Mouse (Mus musculus) ES-CJ7 (cell line): ENCODE measurements around the gene Galr2.

Experiments
- DNase-seq: peaks from one replicate; pipeline ENCODE4 v3.0.0; 2011; ENCODE audit warnings: low read depth, low spot score

Gene Galr2

DNA sequence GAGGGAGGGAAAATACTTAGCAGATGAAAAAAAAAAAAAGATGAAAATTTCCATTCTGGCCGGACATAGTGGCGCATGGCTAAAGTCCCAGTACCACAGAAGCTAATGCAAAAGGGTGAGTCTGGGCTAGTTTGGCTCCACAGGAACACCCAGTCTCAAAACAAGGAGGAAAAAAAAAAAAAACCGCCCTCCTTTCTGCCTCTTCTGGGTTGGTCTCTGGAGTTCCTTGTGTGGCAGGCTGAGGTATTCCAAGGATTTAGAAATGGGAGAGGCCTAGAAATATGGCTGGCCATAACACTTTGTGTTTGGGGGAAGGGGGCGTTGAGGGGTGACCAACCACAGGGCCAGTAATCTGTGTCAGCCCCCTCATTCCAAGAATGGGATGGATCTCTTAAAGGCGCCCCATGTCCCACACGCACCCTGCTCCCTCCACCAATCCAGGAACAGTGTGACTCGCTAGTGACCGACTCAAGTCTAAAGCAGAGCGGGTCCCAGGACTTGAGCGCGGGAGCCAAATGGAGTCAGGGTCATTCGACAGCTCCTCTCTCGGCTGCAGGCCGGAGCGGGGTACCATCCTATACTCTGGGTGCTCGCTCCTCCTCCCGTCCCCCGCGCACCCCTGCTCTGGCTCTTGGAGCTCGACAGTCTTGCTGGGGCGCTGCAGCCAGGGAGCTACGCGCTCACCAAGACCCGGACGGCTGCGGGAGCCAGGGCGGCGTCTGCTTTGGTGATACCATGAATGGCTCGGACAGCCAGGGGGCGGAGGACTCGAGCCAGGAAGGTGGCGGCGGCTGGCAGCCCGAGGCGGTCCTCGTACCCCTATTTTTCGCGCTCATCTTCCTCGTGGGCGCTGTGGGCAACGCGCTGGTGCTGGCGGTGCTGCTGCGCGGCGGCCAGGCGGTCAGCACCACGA is at the start of gene Galr2:
Gene Galr2 (plus strand): TSS at position 189 of the 913 bp plus-strand sequence.
- peak; percentile 36 for DNase-seq

DNA sequence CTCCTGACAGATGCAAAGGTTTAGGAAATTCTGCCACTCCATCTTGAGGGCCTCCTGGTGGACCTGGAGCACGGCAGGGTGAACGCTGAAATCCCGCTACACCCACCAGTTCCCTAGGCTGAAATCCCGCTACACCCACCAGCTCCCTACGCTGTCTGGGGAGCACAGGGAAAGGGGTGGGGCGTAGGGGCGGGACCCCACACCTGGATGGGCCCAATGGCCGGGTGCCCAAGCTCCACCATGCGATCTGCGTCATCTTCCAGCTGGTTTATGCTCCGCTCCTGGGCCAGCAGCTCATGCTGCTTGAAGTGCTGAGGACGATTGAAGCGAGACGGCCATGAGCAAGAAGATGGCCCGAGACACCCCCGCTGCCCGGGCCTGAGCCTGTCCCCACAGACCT is 48.3 kb upstream of the Galr2 start:
- DNase-seq, result no peak

DNA sequence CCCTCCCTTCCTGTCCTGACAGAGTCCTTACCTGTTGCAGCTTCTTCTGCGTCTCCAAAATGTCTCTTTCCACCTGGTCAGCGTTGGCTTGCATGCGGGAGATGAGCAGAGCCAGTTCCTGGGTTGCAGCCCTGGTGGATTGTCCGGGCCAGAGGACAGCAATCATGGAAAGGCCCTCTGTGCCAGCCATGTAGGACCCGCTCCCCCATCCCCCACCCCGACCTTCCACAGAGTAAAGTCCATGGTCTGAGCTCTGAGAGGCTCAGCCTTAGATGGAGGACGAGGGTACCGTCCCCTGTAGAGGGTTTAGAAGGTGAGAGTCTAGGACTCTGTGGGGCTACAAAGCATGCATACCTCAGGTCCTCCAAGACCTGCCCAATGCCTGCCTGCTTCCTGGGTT is 45.8 kb upstream of the Galr2 start:
- no peak for DNase-seq

DNA sequence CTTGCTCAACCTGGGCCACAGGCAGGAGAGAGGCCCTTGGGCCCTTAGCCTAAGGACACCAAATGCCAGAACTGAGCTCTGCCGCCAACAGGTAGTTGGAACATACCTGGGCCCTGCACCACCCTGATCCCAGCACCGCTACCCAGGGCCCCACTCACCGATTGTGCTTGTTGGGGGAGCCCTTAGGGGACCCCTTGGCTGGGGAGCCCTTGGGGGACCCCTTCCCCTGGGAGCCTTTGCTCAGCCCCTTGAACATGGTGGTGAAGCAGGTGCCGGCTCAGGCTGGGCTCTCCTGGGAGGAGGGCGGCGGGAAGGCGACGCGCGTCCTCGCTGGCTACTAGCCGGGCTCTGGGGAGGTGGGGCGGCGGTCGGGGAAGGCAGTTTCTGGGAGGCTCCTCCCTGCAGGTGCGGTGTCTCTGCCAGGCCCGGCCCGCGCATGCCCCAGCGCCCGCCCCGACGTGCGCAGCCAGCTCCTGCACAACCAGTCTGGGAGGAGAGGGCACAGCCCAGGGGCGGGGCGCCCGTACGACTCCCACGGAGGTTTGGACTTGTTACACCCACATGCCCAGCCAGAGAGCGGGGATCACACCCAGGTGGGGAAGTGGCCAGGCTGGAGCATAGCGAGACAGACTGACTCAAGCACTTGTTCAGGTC is 42.9 kb upstream of the Galr2 start, which contains the start of gene Evpl:
Gene Evpl (minus strand): TSS at position 336 of the 654 bp plus-strand sequence.
- DNase-seq, result peak; percentile 65

DNA sequence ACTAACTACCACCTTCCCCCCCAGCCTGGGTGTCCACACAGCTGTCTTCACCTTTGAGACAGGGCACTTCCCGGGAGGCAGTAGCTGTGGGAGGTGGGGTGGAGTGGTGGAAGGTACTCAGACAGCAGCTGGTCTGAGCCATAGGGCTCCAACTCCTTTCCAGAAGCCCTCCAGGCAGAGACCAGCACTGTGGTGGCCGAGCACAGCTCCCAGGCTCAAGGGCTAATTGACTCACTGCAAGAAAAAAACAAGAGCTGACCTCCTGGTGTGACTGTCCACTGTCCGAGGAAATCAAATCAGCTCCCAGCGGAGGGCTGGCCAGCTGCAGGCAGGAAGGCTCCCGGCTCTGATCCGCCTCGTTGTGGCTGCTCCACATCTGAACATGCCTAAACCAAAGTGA is 40.9 kb upstream of the Galr2 start:
- DNase-seq, result no peak

DNA sequence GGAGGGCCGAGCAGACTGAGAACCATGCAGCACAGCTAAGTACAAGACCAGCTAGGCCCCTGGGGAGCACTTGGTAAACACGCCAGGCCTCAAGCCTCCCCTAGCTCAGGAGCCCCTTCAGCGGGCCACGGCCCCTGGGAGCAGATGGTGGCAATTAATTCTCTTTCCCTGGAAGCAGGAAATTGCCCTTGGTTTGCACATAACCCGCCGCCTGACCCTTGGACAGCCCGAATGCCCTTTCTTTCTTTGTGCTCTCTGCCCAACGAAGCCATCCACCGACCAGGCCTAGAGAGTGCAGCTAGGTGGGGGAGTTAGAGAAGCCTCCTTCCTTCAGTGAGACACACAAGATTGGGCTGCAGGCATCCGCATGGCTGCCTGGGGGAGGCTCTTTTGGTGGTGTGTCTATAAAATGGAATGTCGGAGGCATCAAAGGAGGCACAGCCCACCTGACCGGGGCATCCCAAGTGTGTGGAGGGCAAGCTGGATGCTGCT is 38.9 kb upstream of the Galr2 start:
- DNase-seq, result no peak

DNA sequence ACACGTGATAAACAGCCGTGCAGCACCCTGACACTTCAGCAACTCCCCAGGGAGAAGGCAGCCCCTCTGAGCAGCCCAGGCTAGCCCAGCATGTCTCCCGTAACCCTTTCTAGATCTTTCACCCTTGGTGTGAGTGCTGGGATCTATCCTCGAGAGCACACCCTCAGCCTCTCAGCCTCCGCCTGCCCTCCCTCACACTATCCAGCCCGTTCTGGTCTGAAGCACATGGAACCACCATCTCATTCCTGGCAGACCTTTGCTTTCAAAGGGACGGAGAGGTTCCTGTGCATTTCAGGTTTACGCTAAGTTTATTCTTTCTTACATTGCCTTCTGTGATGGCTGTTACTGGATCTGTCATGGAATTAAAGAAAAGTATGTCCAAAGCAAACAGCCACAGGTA is 36.2 kb upstream of the Galr2 start:
- no peak for DNase-seq

DNA sequence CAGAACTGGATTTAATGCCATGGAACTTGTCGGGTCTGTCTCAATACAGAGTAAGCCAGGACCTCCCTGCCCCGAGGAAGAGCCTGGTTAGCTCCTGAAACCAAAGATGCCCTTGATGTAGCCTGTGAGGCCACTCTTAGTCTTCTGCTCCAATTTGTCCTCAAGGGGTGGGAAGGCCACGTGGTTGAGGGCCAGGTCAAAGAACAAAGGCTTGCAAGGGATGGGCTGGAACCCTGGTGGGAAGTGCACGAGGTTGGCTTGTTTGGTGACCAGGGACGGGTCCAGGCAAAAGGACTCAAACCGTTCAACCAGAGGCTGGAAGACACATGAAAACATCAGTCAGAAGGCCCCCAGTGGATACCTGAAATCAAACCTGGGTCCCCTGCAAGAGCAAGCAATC is 35.1 kb upstream of the Galr2 start:
- DNase-seq, result no peak

DNA sequence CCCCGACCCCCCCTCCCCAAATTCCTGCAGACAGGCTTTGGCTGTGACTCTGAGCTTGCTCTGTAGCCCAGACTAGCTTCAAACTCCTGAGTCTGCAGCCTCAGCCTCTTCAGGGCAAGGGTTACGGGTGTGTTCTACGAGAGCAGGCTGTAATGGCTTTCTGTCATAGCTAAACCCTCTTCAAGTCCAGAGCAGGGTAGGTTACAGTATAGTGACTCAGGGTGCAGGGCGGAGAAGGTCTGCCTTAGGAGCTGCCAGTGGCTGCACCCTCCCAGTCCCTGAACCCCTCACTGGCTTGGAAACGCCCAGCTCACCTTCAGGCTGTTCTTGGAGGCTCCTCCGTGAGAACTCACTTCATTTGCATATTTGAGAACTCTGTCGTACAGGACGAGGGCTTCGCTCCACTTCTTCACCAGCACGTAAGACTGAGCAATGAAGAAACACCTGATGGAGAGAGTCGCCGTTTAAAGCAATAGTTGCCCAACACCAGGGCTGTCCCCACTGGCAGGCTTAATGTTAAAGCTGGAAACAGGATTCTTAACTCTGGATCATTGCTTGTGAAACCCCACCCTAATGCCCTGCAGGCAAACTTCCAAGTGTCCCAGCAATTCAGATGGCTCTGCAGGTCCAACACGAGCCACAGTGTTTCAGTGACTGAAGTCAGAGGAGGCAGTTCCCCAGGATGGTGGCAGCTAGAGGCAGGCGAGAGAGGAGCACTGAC is 33.1 kb upstream of the Galr2 start:
- DNase-seq, result peak; percentile 34

DNA sequence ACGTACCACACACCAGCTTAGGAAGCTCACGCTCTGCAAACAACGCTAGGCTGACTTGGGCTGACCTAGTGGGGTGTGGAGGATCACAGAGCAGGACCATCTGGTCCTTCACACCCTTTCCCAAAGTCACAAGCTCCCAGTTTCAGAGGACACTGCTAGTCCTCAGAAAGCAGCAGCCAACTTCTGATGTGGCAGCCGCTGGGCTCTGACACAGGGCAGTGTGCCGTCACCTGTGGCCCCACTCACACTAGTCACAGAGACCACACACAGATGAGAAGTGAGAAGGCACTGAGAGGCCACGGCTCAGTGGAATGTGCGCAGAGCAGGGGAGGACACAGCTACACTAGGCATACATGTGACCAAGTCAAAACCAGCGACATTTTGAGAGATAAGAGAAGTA is 29.8 kb upstream of the Galr2 start:
- DNase-seq, result no peak

DNA sequence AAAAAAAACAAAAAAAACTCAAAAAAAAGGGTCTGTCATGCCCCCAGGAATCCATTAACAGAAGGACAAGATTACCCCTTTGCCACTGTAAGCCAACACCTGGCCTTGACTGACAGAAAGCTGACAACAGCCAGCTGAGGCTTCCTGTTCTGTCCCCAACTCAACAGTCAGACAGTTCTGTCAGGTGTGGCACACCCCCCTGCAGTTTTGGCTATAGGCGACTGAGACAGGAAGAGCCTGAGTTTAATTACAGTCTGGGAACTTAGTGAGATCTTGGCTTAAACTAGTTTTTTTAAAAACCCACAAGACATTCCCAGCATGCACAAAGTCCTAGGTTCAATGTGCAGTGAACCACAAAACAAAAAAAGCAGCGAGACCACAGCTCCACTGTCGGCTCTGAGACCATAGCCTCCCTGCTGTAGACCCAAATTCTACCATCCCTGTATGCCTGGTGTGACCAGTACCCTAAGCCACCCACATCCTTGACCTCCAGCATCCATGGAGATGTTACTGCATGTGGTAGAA is 27.6 kb upstream of the Galr2 start:
- no peak for DNase-seq

DNA sequence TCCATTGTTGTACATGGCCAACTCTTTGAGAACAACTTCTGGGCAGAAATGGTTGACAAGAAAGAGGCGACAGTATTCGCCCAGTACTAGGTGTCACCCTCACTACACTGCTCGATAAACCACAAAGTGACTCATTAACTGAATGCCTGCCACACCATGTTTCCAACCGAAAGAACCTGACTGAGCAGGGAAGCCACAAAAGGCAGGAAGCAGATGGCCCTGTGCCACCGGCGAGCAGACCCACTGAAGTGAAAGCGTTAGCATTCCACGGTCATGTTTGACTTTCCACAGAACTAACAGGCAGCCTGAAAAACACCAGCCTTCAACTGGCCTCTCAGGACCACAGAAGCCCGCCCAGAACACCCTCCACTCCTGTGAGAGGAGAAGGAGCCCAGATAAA is 26.1 kb upstream of the Galr2 start:
- DNase-seq, result no peak

DNA sequence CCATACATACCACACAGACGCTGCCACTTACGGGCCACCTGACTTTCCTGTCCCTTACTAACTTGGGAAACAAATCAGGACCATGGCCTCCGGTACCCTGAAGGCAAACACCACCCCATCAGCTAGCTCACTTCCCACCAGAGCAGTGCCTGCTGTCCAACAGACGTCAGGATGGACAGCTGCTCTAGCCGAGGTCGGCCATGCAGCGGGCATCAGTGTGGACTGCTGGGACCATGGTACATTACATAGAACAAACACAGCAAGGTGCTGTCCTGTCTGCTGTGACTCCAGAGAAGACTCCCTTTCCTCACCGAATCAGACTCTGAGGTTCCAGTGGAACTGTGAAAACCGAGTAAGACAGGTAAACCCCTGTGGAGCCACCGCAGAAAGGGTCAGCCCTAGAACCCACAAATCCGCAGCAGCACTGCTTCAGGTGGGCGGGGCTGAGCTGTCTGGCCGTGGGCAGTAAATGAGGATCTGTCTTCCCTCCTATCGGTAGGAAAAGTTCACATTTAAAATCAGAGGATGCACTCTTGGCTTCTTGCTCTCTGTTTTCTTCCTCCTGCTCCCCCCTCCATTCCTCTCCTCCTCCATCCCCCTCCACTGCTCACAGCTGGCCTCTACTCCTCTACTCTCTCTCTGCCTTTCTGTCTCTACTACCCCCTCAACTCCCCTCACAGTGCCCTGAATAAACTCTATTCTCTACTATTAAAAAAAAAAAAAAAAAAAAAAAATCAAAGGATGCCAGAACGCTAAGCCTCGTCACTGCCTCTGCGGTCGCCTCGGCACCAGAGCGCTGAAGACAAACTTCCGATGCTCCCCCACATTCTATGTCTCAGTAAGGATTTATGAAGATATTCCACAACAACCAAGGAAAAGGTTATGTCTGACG is 25.4 kb upstream of the Galr2 start:
- DNase-seq, result no peak

DNA sequence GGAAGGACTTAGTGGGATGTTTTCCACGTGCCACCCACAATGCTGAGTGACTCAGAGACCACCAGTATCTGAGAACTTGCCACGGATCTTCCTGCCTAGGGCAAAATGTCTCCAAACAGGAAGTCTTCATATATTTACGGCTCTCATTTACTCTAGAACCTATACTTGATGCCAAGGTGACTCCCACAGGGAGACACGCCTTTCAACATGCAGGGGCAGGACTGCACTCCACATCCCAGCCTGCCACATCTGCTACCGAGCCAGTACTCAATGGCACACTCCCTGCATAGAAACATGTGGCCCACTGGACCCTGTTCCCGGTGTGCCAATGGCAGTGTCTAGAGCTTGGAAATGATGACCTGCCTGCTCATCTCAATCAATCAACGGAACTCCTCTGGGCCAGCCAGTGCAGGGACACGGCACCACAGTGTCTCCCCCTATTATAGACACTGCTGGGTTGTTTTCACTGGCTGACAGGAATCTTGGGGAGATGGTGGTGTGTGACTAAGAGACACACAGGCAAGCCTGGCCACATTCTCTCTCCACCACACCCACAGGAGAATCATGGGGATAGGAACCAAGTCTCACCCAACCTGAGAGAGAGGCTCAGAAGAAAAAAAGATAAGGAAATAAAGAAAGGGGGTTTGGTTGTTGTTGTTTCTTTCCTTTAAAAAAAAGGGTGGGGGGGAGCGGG is 24.6 kb upstream of the Galr2 start:
- no peak for DNase-seq

DNA sequence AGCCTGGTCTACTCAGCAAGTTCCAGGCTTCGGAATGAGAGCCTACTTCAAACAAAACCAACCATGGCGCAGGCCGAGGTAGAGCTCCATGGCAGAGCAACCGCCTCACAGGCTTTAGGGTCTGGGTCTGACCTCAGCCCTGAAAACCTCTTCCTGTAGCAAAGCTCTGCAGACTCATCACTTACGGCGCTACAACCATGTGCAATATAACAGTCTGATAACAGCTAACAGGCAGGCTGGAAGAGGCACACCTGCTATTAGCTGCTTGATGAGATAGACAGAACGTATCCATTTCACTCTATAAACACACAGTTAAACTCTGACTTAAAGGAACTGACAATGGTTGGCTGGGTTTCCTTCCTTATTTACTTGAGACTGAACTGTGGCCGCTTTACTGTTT is 21.3 kb upstream of the Galr2 start:
- DNase-seq, result no peak

DNA sequence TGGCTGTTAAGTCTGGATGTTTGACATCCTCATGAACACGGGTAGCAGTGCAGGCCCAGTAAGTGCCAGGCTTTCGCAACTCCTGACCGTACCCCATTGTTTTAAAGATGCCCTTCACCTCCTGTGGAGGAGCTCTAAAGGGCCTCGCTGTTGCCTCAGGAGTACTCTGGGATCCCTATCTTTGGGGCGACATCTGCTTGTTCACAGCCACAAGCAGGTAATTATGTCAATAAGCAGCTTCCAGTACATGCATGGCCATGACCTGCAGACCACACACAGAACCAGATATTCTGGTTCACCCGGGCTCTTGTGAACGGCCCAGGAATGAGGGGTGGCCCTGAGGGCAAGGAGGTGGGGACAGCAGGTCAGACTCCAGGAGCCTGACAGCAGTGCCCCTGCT is 20.5 kb upstream of the Galr2 start:
- DNase-seq, result no peak

DNA sequence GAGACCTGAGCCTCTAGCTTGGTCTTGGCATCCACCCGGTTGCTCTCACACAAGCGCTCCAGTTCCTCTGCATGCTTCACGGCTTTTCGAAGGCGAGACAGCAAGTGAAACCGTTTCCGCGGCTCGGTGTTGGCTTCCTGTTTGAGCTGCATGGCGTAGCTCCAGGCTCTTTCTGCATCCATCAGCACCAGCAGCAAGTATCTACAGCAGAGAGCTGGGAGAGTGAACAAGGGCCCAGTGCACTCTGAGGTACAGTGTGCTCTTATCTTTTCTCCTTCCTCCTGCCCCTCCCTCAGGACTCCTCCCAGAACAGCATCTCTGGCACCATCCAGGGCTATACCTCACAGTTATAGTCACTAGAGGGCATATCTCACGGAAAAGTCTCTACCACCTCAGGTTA is 15.4 kb upstream of the Galr2 start:
- no peak for DNase-seq

DNA sequence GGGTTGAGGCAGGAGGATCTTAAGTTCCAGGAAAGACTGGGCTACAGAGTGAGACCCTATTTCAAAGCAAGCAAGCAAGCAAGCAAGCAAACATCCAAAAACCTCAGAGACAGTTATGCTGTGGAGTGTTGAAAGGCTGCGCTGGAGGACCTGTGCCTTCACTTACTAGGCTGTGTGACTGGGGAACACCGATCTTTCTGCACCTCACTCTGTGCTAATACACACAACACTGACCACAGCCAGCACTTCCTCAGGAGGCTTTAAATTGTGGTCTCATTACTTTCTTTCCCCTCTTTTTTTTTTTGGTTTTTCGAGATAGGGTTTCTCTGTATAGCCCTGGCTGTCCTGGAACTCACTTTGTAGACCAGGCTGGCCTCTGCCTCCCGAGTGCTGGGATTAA is 14.9 kb upstream of the Galr2 start:
- no peak for DNase-seq

DNA sequence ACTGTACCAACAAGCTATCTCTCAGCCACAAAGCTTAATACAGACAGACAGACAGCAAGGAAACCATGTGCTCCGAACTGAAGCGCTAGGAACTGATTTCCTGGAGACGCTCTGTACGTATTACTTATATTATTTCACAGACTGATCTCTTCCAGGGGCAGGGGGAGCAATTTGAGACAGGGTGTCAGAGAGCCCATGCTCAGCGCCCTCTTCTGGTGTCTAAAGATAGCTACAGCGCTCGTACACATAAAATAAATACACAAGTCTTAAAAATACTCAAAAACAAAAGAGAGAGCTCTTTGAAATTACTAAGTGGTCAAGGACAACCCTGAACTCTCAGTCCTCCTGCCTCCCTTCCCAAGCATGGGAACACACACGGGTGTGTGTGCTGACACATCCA is 13.1 kb upstream of the Galr2 start:
- DNase-seq, result peak; percentile 67

DNA sequence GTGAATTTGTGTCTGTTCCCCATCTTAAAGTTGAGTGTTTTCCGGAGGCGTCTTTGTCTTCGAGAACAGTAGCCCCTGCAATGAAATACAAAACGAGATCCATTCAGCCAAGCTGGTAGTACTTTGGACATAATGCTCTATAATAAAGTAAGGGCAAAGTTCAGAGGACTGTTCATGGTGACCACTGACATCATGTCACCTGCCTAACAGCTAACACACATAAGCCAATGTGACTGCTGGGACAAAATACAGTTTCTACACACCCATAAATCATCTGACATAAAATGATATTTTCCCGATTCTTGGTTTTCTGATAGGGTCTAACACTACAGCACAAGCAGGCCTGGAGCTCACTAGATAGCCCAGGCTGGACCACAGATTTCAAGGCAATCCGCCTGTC is 12.4 kb upstream of the Galr2 start:
- DNase-seq, result no peak
